Mouse (Mus musculus): ENCODE measurements at regions not wholly inside any gene's neighbourhood (a gene's known extent, or its start where the extent isn't known, plus 50 kb on each side); places are given as distances from the start of the nearest gene placed in this dataset.
A peak's percentile ranks its signal among the peaks of the same experiment; 100 is the strongest.

- DNase-seq (ENCODE audit: inconsistent age in 2 of 2, low spot score in 1 of 2) = no peak
These were observed 537.0 kb downstream of the Etnk1 start for GRCm38 (mm10) chr6:143703984-143704383.

DNA sequence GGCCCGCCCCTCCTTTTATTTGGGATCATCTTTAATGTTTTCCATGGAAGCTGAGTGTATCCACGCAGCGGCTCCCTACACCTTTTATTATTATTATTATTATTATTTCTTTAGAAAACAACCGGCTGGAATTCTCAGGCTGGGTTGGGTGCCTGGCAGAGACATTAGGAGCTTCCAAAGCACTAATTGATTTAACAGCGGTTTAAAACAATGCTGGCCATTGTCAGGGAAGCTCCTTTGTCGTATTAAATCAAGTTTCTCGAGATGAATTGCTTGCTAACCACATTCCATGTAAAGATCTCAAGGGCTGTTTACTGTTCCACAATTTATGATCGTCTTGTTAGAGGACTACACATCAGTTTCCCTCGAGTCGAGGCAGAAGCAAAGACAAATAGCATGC is 539.4 kb downstream of the Etnk1 start:
- no peak for DNase-seq (ENCODE audit: inconsistent age in 2 of 2, low spot score in 1 of 2)

DNA sequence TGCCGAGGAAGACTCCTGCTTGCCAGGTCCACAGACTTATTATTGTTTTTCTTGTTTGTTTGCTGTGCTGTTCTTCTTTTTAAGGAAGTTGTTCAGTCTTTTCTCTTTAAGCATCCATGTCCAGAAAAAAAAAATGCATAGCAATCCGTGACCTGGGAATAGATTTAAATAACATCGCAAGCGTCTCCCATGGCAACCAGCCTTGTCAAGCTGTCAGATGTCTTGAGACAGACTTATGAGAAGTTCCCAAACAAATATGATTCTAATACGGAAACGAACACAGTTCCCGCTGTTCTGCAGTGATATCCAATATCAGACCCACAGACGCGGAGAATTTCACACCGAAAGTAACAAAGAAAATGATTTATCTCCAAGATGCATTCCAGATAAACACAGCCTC is 547.4 kb downstream of the Etnk1 start:
- DNase-seq (ENCODE audit: inconsistent age in 2 of 2, low spot score in 1 of 2) = no peak

GRCm38 (mm10) chr6:143750074-143750473 is 583.1 kb downstream of the Etnk1 start:
- no peak for DNase-seq (ENCODE audit: inconsistent age in 2 of 2, low spot score in 1 of 2)

DNA sequence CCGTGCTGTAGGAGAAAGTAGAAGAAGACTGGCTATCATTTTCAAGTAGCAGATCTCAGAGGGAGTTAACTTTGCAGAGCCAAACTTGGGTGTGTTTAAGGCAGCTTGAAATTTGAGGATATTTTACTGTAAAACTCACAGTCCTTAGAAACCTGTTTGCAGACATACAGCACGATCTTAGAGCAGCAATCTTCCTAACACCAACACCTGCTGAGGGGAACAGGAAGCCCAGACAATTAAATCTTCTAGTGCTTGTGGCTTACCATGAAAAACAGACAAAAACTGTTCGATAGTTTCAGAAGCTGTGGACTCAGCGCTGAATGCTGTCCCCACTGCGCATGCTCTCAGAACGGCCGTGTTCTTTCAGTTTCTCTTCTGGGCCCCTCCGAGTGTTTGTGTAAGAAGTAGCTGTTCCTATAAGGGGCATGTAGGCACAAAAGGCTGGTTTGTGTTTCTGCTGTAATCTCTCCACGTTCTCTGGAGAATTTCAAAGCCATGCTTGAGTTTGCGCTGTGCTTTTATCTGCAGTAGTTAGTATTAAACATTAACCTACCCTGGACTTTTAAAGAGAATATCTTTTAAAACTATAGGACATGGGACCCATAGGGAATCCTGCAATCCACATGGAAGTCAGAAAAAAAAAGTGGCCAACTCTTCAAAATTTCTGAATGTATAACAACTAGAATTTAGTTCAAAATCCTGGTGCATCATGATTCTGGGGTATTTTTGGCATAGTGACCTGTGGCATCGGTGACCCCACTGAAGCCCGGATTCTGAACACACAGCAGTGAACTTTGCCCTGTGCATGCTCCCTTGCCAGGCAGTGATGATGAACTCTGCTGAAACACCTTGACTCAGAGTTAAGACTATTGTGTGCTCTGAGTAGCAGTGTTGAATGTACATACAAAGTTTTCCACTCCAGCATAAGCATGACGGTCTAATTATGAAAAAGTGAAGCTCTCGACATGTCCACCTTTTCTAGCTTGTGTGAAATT is 584.4 kb downstream of the Etnk1 start:
- peak in 1 of 2 experiments; percentile 25 for DNase-seq (ENCODE audit: inconsistent age in 2 of 2, low spot score in 1 of 2)

GRCm38 (mm10) chr6:143757462-143757861 is 590.4 kb downstream of the Etnk1 start:
- DNase-seq (ENCODE audit: inconsistent age in 2 of 2, low spot score in 1 of 2) = no peak

GRCm38 (mm10) chr6:143768115-143768514 is 601.1 kb downstream of the Etnk1 start:
- DNase-seq (ENCODE audit: inconsistent age in 2 of 2, low spot score in 1 of 2) = no peak

Measured in adrenal gland, adult (tissue).